Mouse (Mus musculus): ENCODE results near the gene Plcd3. TPM values are rescaled to one million over a fixed set of nuclear protein-coding genes. Genes with fewer than 3 reads are reported as not detected.

The Plcd3 gene
- total and polyA plus RNA-seq, 3 experiments: 7.1 to 24.3 (median 11.3) TPM

DNA sequence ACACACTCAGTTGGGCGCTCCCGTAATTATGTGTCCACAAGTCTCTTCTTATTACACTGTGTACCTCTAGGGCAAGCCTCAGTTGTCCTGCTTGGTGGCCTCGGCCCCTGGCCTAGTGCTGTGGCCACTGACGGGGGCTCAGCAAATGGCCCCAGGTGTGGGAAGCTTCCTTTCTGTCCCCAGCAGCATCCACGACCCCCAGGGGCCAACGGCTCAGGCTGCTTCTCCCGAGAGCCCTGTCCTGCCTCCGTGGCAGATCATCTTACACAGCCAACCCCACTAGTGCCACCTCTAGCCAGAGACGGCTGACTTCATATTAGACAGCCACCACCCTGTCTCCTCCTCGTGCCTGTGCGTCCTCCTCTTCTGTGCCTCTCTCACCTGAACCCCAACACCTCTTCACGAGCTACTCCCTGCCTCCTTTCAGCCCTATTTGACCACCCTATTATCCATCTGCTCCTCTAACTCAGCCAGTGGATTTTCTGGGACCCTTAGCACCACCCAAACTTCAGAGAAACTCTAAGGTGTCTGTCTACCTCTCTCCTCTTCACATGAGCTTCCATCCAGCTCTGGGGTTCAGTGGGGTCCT is 2.0 kb downstream of the Plcd3 start:
- no peak for DNase-seq (ENCODE audit: extremely low read depth)
- Histone ChIP-seq H3K4me2 (ENCODE audit: insufficient read depth, low read depth, poor library complexity, severe bottlenecking) (peak overlapping the region; percentile 47; the same call in 1 of the 2 replicates), H3K9me3 (replicated peaks; ENCODE audit: low read length) (no peaks in the 10 kb centered on the region), H3K27me3 (replicated peaks) (peaks cover 6% of the 10 kb centered on the region), H3K36me3 (replicated peaks in 1 of 2; ENCODE audit: control insufficient read depth in 1 of 2, insufficient read depth in 1 of 2, low read length in 1 of 2) (peaks cover 3 to 30% of the 10 kb centered on the region in 2 experiments), H3K27ac (ENCODE audit: insufficient read depth, low read depth) (0 out of 2 replicates have a peak overlapping the region, but pooled peaks have one; percentile 3), H3K4me3 (replicated peaks in 1 of 3; ENCODE audit: low read depth in 2 of 3, low read length in 2 of 3, poor library complexity in 1 of 3) (peak overlapping the region in 1 of 3 experiments; percentile 79), H3K4me1 (ENCODE audit: control insufficient read depth in 1 of 2, insufficient read depth in 2 of 2) (peaks cover 51 to 77% of the 10 kb centered on the region in 2 experiments), H3K79me2 (replicated peaks; ENCODE audit: control insufficient read depth, extremely low read depth, insufficient read depth, poor library complexity, severe bottlenecking) (peaks cover 36% of the 10 kb centered on the region), H3K9ac (ENCODE audit: insufficient read depth, low read depth) (no peak overlapping the region; the same call in 1 of the 2 replicates)
- dilution Hi-C loops (cut with MboI; ENCODE audit: extremely low pct_ligation_motif_present, extremely low pct_unique_long_range_greater_than_20kb, low sequenced_read_pairs) (no loop called here), in situ Hi-C loops (cut with MboI; ENCODE audit: low pct_ligation_motif_present, low pct_unique_long_range_greater_than_20kb, low sequenced_read_pairs) (no loop called here)
- TF ChIP-seq RCOR1 (conservative IDR thresholded peaks at IDR 0.05; ENCODE audit: low read depth, low read length): no peak
- no peak for TF ChIP-seq TCF12 (IDR thresholded peaks at IDR 0.05; ENCODE audit: low read depth, low read length)
- TF ChIP-seq MAZ (IDR thresholded peaks at IDR 0.05; ENCODE audit: low read depth, low read length): no peak
- no peak for TF ChIP-seq POLR2AphosphoS2 (IDR thresholded peaks at IDR 0.05; ENCODE audit: low read depth, low read length)
- TF ChIP-seq CTCF (conservative IDR thresholded peaks at IDR 0.05 in 1 of 2, IDR thresholded peaks at IDR 0.05 in 1 of 2; ENCODE audit: low read depth in 2 of 2, low read length in 2 of 2): no peak
- no peak for TF ChIP-seq USF2 (conservative IDR thresholded peaks at IDR 0.05; ENCODE audit: low read depth, low read length)
- no peak for TF ChIP-seq NRF1 (IDR thresholded peaks at IDR 0.05; ENCODE audit: low read depth, low read length)
- no peak for TF ChIP-seq ETS1 (conservative IDR thresholded peaks at IDR 0.05; ENCODE audit: low read depth, low read length)
- no peak for TF ChIP-seq IRF4 (IDR thresholded peaks at IDR 0.05; ENCODE audit: low read depth, low read length)
- TF ChIP-seq EP300 (IDR thresholded peaks at IDR 0.05; ENCODE audit: low read length): no peak

- in situ Hi-C loops (cut with MboI; ENCODE audit: low pct_ligation_motif_present, low pct_unique_long_range_greater_than_20kb, low sequenced_read_pairs): no loop called here
- peaks cover 6% of the 10 kb centered on the region for H3K27me3 ChIP-seq (replicated peaks)
Measured at GRCm38 (mm10) chr11:103098531-103099190, 2.8 kb downstream of the Plcd3 start.

More at GRCm38 (mm10) chr11:103098531-103099190, 2.8 kb downstream of the Plcd3 start:
- Histone ChIP-seq H3K4me2 (ENCODE audit: insufficient read depth, low read depth, poor library complexity, severe bottlenecking) (no peak overlapping the region), H3K4me1 (ENCODE audit: control insufficient read depth in 1 of 2, insufficient read depth in 2 of 2) (peaks cover 43 to 77% of the 10 kb centered on the region in 2 experiments), H3K79me2 (replicated peaks; ENCODE audit: control insufficient read depth, extremely low read depth, insufficient read depth, poor library complexity, severe bottlenecking) (peaks cover 33% of the 10 kb centered on the region), H3K36me3 (replicated peaks in 1 of 2; ENCODE audit: control insufficient read depth in 1 of 2, insufficient read depth in 1 of 2, low read length in 1 of 2) (peaks cover 3 to 30% of the 10 kb centered on the region in 2 experiments), H3K9ac (ENCODE audit: insufficient read depth, low read depth) (no peak overlapping the region), H3K9me3 (replicated peaks; ENCODE audit: low read length) (no peaks in the 10 kb centered on the region), H3K27ac (ENCODE audit: insufficient read depth, low read depth) (0 out of 2 replicates have a peak overlapping the region, but pooled peaks have one; percentile 3), H3K4me3 (replicated peaks in 1 of 3; ENCODE audit: low read depth in 2 of 3, low read length in 2 of 3, poor library complexity in 1 of 3) (no peak overlapping the region)
- TF ChIP-seq MXI1 (IDR thresholded peaks at IDR 0.05; ENCODE audit: low read depth, low read length) (no peak), MAZ (IDR thresholded peaks at IDR 0.05; ENCODE audit: low read depth, low read length) (no peak), CHD1 (IDR thresholded peaks at IDR 0.05; ENCODE audit: low read depth, low read length) (no peak), ZKSCAN1 (IDR thresholded peaks at IDR 0.05; ENCODE audit: borderline replicate concordance, low read depth, low read length) (no peak)
- no peak for DNase-seq (ENCODE audit: extremely low read depth)
- dilution Hi-C loops (cut with MboI; ENCODE audit: extremely low pct_ligation_motif_present, extremely low pct_unique_long_range_greater_than_20kb, low sequenced_read_pairs): no loop called here

Measured in CH12.LX (cell line).